Mouse (Mus musculus): ENCODE data around the gene Gga1.

Gene Gga1

DNA sequence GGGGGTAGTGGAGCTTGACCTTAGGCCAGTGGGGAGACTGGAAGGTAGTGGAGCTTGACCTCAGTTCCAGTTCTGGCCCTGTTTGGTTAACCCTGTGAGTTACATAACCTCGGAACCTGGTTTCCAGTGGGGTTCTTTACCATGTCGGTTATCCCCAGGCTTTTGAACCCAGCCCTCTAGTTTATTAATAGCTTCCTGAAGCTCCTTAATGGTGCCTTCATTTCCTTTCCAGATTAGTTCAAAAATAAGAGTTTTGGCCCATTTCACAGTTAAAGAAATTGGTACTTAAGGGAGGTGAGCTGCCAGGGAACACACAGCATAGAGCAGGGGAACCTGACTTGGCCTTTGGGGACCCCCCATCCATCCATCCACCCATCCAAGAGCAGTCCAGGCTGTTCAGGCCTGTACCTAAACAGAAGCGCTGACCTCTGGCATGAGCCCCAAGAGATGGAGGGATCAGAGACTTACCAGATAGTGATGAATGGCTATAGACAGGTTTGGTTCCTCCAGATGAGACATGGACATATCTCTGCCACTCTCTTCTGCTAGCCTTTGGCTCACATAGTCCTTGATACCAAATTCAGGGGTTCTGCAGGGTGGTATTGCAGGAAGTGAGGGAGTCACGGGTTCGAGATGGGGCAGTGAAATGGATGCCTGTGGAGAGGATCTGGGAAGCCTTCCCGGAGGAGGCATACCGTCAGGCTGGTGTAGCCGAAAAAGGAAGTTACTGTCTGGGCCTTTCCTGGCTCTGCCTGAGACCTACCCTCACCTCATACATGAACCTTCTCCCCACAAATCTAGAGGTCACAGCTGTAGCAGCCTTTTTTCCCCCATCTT lies 38.1 kb downstream of the Gga1 start:
- no peak for DNase-seq

DNA sequence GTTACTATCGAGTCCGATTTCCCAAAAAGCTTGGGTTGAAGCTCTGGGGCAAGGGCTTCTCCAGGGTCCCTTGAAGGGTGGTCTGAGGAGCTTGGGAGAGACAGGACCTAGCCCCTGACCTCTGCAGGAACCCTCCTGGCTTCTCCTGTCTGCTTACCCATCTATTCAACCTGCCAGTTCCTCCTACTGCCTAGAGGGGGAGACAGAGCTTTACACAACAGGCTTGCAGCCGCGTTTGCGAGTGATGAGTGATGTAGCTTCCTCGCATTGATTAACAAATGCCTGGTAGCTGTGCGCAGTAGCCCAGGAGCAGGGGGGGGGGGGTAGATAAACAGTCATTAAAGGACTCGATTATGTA lies 38.6 kb downstream of the Gga1 start:
- peak; percentile 74 for DNase-seq

DNA sequence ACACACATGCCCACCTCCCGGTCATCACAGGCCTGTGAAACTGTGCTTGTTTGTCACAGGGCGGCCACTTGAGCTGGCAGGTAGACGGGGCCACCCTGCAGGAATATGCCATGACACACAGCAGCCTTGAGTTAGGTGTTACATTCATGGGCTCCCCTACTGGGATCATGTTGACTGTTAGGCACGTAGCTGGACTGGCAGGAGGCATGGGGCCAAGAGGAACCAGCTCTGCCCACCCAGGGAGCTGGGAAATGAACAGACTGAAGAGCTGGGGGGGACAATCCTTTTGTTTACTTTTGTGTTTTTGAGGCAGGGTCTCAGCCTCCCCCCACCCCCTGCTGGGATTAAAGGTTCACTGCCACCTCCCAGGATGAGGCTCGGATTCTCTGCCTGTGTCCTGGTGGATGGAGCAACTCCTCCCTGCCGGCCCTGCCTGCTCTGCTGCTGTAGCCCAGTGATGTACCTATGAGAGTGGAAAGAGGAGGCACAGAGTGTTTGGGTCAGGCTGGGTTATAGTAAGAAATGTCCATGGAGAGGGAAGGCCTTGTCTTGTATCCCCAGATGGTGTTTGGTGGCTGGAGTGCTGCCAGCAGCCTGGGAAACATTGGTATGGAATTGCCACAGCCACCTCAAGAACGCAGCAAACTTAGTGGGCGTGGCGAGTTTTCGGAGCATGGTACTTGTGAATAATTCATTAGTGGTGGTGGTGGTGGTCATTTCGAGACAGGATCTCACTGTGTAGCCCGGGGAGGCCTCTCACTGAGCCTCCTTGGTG lies 39.2 kb downstream of the Gga1 start:
- no peak for DNase-seq

- no peak for DNase-seq
Observed at GRCm38 (mm10) chr15:78918126-78918525, 41.1 kb downstream of the Gga1 start.

GRCm38 (mm10) chr15:78919914-78920313 lies 42.9 kb downstream of the Gga1 start:
- DNase-seq: no peak

- peak; percentile 93 for DNase-seq
Observed at GRCm38 (mm10) chr15:78922700-78923099, 45.7 kb downstream of the Gga1 start.

GRCm38 (mm10) chr15:78923585-78923984 lies 46.6 kb downstream of the Gga1 start:
- DNase-seq: peak; percentile 91

- DNase-seq: no peak
Observed at GRCm38 (mm10) chr15:78925129-78925528, 48.1 kb downstream of the Gga1 start.

GRCm38 (mm10) chr15:78926021-78926919 lies 49.3 kb downstream of the Gga1 start, which contains the start of gene Lgals1:
Gene Lgals1 (plus strand): TSS chr15:78926725.
- peak; percentile 93 for DNase-seq

GRCm38 (mm10) chr15:78927021-78927787 lies 50.2 kb downstream of the Gga1 start:
- DNase-seq: peak; percentile 52

DNA sequence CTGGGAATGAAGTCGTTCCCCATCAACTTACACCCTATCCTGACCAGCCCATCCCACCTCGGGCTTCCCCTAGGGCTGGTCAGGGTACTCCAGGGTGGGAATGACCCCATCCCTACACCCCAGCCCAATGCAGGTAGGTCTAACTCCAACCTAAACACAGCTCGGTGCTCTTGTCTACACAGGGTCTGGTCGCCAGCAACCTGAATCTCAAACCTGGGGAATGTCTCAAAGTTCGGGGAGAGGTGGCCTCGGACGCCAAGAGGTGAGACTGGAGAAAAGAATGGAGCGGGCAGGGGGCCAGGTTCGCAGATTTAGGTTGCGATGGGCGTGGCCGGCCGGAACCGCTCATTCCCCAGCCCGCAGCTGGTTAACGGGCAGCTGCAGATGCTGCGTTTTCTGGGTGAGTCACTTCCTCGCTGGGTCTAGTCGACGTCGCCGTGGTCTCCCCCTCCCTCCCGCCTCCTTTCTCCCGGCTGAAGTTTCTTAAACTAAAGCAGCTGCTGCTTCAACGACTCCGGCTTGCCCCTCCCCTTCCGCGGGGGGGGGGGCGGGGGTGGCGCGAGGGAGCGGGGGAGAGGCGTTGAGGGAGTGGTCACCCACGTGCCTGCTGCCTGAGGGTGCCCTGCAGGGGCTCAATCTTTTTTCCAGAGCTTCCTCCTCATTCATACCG lies 50.9 kb downstream of the Gga1 start:
- peak; percentile 90 for DNase-seq

- no peak for DNase-seq
Observed at GRCm38 (mm10) chr15:78928539-78928938, 51.5 kb downstream of the Gga1 start.

- DNase-seq: no peak
Observed at GRCm38 (mm10) chr15:78930192-78930706, 53.3 kb downstream of the Gga1 start.

- no peak for DNase-seq
Observed at GRCm38 (mm10) chr15:78930801-78931426, 53.9 kb downstream of the Gga1 start.

- DNase-seq: peak; percentile 74
Observed at GRCm38 (mm10) chr15:78931577-78931976, 54.6 kb downstream of the Gga1 start.

GRCm38 (mm10) chr15:78934784-78935320 lies 57.9 kb downstream of the Gga1 start, which contains the start of gene Nol12:
Gene Nol12 (plus strand): TSS chr15:78934933.
- peak; percentile 85 for DNase-seq

GRCm38 (mm10) chr15:78936403-78936802 lies 59.4 kb downstream of the Gga1 start:
- peak; percentile 75 for DNase-seq

DNA sequence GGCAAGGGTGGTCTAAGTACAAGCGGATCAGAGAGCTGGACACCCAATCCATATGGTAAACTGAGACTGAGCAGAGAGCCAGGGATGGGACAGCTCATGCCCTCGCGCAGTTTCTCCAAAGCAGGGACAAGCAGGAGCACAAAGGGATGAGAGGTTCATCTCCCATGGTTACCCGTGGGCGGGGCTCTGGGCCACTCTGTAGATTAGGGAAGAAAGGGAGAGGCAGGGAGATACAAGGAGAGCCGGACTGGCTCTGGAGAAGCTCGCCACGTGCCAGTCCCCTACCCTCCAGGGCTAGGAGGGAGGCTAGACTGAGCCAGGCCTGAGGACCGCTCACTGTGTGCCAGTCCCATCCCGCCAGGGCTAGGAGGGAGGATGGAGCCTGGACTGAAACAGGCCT lies 60.3 kb downstream of the Gga1 start:
- DNase-seq: no peak

DNA sequence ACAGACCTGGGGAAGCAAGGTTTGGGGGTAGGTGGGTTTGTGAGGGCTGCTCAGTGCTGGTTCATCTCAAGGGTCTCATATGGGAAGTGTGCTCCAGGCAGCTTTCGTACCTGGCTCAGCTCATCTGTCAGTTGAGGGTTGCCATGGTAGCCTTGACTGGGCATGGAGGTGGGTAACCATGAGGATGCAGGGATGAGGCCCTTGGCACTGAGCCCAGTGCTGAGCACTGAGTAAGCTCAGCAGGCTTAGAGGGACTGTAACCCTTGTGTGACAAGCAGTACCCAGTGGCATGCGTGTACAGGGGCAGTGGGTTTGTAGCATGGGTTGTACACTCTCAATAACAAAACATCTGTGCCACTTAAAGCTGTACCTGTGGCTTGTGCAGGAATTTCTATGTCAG lies 61.0 kb downstream of the Gga1 start:
- no peak for DNase-seq

- no peak for DNase-seq
Observed at GRCm38 (mm10) chr15:78940325-78940724, 63.3 kb downstream of the Gga1 start.

Measured in liver (tissue).